Mouse (Mus musculus): ENCODE measurements around the gene Vwa8.
"Not testable (repeated sequence)": the region's sequence is repeated elsewhere in the genome, so short reads cannot be mapped to it uniquely, and the experiment has no call there.

The Vwa8 gene

DNA sequence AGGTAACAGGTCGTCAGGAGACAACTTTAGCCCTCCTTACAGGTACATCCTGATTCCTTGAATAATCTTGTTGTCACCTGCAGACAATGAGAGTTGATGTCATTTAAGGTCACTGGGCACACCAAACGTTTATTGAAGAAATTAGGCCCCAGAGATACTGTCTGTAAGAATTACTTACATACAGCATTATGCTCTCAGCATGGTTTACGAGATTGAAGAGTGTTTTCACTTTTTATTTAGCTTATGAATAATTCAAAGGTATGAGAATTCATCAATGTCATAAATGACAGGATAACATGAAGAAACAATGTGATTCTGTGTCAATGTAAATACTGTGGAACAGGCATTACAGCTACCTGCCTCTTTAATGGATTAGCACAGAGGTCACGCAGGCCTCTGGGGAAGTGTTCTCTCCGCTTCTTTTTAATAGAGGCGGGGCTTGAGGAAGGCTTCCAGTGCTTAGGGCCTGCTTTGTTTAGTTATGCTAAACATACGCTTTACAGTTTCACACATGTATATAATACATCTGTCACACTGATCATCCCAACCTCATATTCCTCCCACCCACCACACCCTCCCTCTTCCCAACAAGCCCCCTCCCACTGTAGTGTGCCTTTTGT, 37.2 kb downstream of the Vwa8 start:
- no peak for DNase-seq

DNA sequence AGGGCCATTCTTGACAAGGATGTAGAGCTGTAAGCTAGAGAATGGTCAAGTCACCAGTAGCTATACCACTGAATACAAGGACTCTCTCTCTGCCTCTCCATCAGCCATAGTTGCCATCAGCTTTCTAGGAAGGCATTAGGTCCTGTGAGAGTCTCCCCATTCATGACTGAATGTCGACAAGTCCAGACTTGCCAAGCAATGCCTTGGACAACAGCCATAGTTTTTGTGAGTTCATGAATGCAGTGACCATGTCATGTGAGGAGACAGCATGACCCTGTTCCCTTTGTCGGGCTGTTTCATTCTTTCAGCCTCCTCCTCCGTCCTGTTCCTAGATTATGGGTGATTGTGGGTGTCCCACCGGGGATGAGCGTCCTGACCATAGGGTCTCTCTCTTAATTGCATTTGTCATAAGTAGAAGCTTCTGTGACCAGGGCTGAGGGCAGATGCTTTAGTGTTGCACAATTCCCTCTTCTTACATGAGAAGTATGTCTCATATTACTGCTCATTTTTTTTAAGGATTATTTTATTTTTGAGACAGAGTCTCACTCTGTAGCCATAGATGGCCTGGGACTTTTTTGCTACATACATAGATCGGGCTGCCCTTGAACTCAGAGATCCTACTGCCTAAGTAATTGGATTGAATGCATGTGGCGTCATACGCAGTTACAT, 37.8 kb downstream of the Vwa8 start:
- no peak for DNase-seq

GRCm38 (mm10) chr14:78887494-78887893, 38.6 kb downstream of the Vwa8 start:
- DNase-seq: not testable (repeated sequence)

GRCm38 (mm10) chr14:78895496-78895895, 46.6 kb downstream of the Vwa8 start:
- DNase-seq: no peak

- DNase-seq: no peak
Measured at GRCm38 (mm10) chr14:78896252-78896651, 47.4 kb downstream of the Vwa8 start.

GRCm38 (mm10) chr14:78900770-78901169, 51.9 kb downstream of the Vwa8 start:
- peak; percentile 15 to 38 for DNase-seq

- DNase-seq: no peak
Measured at GRCm38 (mm10) chr14:78908205-78908863, 59.5 kb downstream of the Vwa8 start.

GRCm38 (mm10) chr14:78912076-78912475, 63.2 kb downstream of the Vwa8 start:
- no peak for DNase-seq

GRCm38 (mm10) chr14:78914180-78914579, 65.3 kb downstream of the Vwa8 start:
- peak; percentile 64 to 73 for DNase-seq

DNA sequence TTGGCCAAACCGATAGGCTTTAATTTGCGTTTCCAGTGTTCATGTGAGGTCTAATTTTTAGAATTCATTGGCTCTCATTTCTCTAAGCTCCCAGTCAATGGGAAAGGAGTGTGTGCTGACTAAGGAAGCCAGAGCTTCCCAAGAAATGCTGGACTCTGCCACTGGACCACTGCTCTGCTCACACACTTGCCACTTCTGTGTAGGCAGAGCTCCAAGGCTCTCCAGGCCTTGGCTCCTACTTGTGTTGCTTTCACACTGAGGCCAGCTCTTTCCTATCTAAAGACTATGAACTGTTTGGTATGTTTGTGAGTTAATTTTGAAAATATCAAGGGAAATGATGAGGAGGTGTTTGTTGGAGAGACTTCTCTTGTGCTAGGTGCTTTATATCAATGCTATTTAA, 67.8 kb downstream of the Vwa8 start:
- no peak for DNase-seq

GRCm38 (mm10) chr14:78921219-78921618, 72.4 kb downstream of the Vwa8 start:
- no peak for DNase-seq

DNA sequence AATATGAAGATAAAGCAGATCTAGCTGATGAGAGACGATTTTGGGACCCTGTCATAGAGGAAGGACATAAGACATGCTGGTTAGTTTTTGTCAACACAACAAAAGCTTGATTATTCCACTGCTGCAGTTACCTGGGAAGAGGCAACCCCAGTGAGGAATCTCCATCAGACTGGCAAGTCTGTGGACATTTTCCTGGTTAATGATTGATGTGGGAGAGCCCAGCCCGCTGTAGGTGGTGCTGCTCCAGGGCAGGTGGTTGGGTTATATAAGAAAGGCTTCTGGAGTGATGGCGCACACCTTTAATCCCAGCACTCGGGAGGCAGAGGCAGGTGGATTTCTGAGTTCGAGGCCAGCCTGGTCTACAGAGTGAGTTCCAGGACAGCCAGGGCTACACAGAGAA, 74.8 kb downstream of the Vwa8 start:
- no peak for DNase-seq

GRCm38 (mm10) chr14:78924755-78925537, 76.1 kb downstream of the Vwa8 start:
- DNase-seq: no peak

- DNase-seq: no peak
Measured at GRCm38 (mm10) chr14:78932094-78932493, 83.2 kb downstream of the Vwa8 start.

DNA sequence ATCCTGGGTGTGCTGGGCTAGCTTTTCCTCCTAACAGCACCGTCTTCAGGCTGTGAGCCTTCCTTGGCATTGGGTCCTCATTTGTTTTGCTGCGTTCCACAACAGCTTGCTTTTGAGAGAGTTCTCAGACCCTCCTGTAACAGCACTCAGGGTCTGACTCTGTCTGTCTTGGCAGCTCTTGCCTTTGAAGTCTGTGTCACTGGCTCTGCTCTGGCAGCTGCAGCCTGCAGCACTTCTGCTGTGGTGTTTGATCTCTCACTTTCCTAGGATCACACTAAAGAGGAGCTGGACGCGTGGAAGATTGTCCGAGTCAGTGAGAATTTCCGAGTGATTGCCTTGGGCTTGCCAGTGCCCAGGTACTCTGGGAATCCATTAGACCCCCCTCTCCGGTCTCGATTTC, 84.5 kb downstream of the Vwa8 start:
- DNase-seq: no peak

GRCm38 (mm10) chr14:78934596-78934995, 85.7 kb downstream of the Vwa8 start:
- no peak for DNase-seq

GRCm38 (mm10) chr14:78935796-78936195, 86.9 kb downstream of the Vwa8 start:
- no peak for DNase-seq

DNA sequence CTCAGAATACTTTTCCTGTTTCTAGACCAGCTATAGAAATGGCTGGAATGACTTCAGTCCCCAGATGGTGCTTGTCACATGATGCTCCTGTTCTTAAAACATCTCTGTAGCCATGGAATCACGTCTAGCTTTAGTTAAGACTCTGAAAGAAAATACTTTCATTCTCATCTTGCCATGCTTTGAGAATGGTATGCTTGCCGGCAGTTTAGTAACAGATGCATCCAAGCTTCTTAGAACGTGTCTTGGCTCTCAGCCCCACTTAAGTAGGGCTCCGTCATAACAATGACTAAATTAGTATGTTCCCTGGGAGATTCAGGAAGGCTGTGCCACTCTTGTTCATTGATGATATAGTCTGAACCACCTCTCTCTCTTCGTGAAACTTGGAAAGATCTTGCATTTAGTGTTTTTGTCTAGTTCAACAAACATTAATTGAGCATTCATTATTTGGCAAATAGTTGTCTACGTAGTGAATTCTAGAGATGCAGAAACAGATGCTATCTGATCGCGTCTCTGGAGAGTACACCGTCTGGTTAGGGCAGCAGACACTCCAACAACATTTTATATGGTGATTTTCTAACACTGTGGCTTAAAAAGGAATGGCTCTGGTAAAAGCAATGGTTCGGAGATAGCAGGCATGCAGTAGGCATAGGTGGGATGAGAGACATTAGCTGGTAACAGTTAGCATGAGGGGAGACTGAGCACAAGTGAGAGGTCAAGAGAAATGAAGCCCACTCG, 93.1 kb downstream of the Vwa8 start:
- DNase-seq: no peak

DNA sequence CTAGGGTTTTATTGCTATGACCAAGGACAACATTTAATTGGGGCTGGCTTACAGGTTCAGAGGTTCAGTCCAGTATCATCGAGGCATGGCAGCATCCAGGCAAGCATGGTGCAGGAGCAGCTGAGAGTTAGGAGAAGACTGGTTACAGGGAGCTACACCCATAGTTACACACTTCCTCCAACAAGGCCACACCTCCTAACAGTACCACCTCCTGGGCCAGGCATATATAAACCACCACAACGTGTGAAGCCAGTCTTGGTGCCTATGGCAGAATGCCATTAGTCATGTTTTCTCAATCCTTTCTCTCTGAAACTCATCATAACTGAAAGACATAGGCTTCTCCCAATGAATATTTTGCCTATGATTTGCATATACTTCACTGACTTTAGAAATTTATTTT, 106.9 kb downstream of the Vwa8 start:
- DNase-seq: no peak

DNA sequence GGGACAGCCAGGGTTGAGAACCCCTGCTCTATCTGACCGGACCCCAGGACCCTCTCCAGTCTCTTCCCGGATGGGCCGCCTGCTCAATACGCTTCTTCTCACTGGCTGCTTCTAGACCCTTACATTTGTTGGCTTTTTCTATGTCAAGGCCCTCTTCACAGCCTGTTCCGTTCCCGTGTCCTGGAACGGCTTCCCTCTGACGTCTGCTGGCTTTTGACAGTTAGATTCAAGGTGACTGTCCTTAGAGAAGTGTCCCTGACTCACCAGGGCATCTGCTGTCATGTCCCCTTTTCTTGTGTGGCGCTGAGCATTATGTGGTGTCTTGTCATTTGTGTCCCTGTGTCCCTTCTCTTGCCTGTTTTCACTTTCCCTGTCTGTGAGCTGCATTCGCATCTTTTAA, 121.8 kb downstream of the Vwa8 start:
- no peak for DNase-seq

DNA sequence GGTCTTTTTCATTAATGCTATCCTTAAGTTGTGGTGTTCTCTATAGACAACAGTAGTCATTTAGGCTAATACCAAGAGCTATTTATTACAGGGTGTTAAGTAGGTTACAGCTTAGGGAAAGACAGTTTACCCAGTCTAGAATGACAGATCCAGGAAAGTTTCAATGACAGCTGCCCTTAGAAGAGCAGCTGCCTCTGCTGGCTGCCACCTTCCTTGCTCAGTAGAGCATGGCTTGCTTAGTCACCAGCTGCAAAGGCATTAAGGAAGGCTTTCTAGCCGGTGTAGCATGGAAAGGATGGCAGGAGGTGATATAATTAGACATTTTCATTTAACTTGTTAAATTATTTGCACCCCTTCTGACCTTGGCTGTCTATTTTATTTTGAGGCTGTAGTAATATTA, 123.6 kb downstream of the Vwa8 start:
- no peak for DNase-seq

GRCm38 (mm10) chr14:78983104-78983503, 134.3 kb downstream of the Vwa8 start:
- no peak for DNase-seq

GRCm38 (mm10) chr14:78984296-78984695, 135.4 kb downstream of the Vwa8 start:
- DNase-seq: no peak

Data from thymus, postnatal 36 days (tissue).